Mouse (Mus musculus): ENCODE data around the gene Dnaja4. TPM values are rescaled to one million over a fixed set of nuclear protein-coding genes. Genes with fewer than 3 reads are reported as not detected.
A peak's percentile ranks its signal among the peaks of the same experiment; 100 is the strongest.

The Dnaja4 gene
- 3.1 TPM in 2 replicates for polyA plus RNA-seq (2016; fragmentation: Nextera tagmentation; extraction: Ambion mirVana)

GRCm38 (mm10) chr9:54698318-54699086 lies at the start of gene Dnaja4:
Gene Dnaja4 (plus strand): TSS chr9:54698873.
- H3K4me1 ChIP-seq, result peaks cover 26% of the 10 kb centered on the region
- H3K4me3 ChIP-seq, result peak within 1 kb of the TSS; percentile 73
- DNase-seq (ENCODE audit: extremely low spot score, low spot score), result no peak
- H3K36me3 ChIP-seq (replicated peaks), result no peaks in the 10 kb centered on the region
- H3K27me3 ChIP-seq (ENCODE audit: poor library complexity, severe bottlenecking), result peaks cover 68% of the 10 kb centered on the region
- peak within 1 kb of the TSS; percentile 83 for H3K27ac ChIP-seq
- 68% methylated on average over 17 of the region's 17 CpGs for WGBS
- no peaks in the 10 kb centered on the region for H3K9me3 ChIP-seq

GRCm38 (mm10) chr9:54649360-54649759 lies 49.3 kb upstream of the Dnaja4 start:
- Histone ChIP-seq H3K36me3 (replicated peaks) (no peaks in the 10 kb centered on the region), H3K4me1 (no peaks in the 10 kb centered on the region), H3K27ac (no peak overlapping the region), H3K4me3 (no peak overlapping the region), H3K9me3 (no peaks in the 10 kb centered on the region), H3K27me3 (ENCODE audit: poor library complexity, severe bottlenecking) (no peaks in the 10 kb centered on the region)
- 84% methylated on average over 1 of the region's 1 CpGs for WGBS
- DNase-seq (ENCODE audit: extremely low spot score, low spot score), result no peak

DNA sequence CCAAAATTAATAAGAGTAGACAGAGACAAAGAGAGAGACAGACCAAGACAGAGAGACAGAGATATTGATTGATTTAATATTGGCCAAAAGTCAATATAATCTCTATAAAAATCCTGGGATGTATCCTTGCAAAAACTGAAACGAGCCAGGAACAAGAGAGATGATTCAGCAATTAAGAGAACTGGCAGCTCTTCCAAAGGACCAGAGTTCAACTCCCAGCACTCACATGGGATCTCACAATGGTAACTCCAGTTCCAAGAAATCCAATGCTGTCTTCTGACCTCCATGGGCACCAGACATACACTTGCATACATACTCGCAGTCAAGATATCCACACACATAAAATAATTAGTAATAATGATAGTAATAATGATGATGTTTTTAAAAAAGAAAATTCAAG lies 45.9 kb upstream of the Dnaja4 start:
- no peaks in the 10 kb centered on the region for H3K27me3 ChIP-seq (ENCODE audit: poor library complexity, severe bottlenecking)
- no peaks in the 10 kb centered on the region for H3K9me3 ChIP-seq
- DNase-seq (ENCODE audit: extremely low spot score, low spot score), result no peak
- no peaks in the 10 kb centered on the region for H3K36me3 ChIP-seq (replicated peaks)
- 84% methylated on average over 2 of the region's 2 CpGs for WGBS
- no peak overlapping the region for H3K4me3 ChIP-seq
- H3K4me1 ChIP-seq, result no peaks in the 10 kb centered on the region
- no peak overlapping the region for H3K27ac ChIP-seq

GRCm38 (mm10) chr9:54655846-54656245 lies 42.8 kb upstream of the Dnaja4 start:
- Histone ChIP-seq H3K36me3 (replicated peaks) (no peaks in the 10 kb centered on the region), H3K9me3 (no peaks in the 10 kb centered on the region), H3K4me3 (no peak overlapping the region), H3K4me1 (no peaks in the 10 kb centered on the region), H3K27me3 (ENCODE audit: poor library complexity, severe bottlenecking) (no peaks in the 10 kb centered on the region), H3K27ac (no peak overlapping the region)
- no peak for DNase-seq (ENCODE audit: extremely low spot score, low spot score)
- 82% methylated on average over 2 of the region's 2 CpGs for WGBS

- Histone ChIP-seq H3K4me1 (peaks cover 5% of the 10 kb centered on the region), H3K9me3 (no peaks in the 10 kb centered on the region), H3K4me3 (no peak overlapping the region), H3K27me3 (ENCODE audit: poor library complexity, severe bottlenecking) (no peaks in the 10 kb centered on the region), H3K36me3 (replicated peaks) (no peaks in the 10 kb centered on the region), H3K27ac (no peak overlapping the region)
- WGBS, result 93% methylated on average over 6 of the region's 6 CpGs
- DNase-seq (ENCODE audit: extremely low spot score, low spot score), result no peak
Measured at GRCm38 (mm10) chr9:54656402-54656801, 42.3 kb upstream of the Dnaja4 start.

- WGBS, result 87% methylated on average over 6 of the region's 6 CpGs
- no peak overlapping the region for H3K4me3 ChIP-seq
- no peaks in the 10 kb centered on the region for H3K27me3 ChIP-seq (ENCODE audit: poor library complexity, severe bottlenecking)
- H3K36me3 ChIP-seq (replicated peaks), result no peaks in the 10 kb centered on the region
- no peak for DNase-seq (ENCODE audit: extremely low spot score, low spot score)
- H3K9me3 ChIP-seq, result no peaks in the 10 kb centered on the region
- no peak overlapping the region for H3K27ac ChIP-seq
- H3K4me1 ChIP-seq, result peaks cover 16% of the 10 kb centered on the region
Measured at GRCm38 (mm10) chr9:54658773-54659172, 39.9 kb upstream of the Dnaja4 start.

- no peaks in the 10 kb centered on the region for H3K36me3 ChIP-seq (replicated peaks)
- H3K4me3 ChIP-seq, result peak within 1 kb of the TSS; percentile 39
- 14% methylated on average over 10 of the region's 10 CpGs for WGBS
- peaks cover 16% of the 10 kb centered on the region for H3K4me1 ChIP-seq
- no peaks in the 10 kb centered on the region for H3K27me3 ChIP-seq (ENCODE audit: poor library complexity, severe bottlenecking)
- peak within 1 kb of the TSS; percentile 83 for H3K27ac ChIP-seq
- DNase-seq (ENCODE audit: extremely low spot score, low spot score), result peak; percentile 33
- no peaks in the 10 kb centered on the region; the same call in 1 of the 2 replicates for H3K9me3 ChIP-seq
Measured at GRCm38 (mm10) chr9:54661605-54662377, 36.9 kb upstream of the Dnaja4 start, which contains the start of gene Acsbg1. Gene Acsbg1 (minus strand): TSS chr9:54661870.

- WGBS, result 88% methylated on average over 9 of the region's 9 CpGs
- Histone ChIP-seq H3K36me3 (replicated peaks) (no peaks in the 10 kb centered on the region), H3K9me3 (no peaks in the 10 kb centered on the region; the same call in 1 of the 2 replicates), H3K27me3 (ENCODE audit: poor library complexity, severe bottlenecking) (no peaks in the 10 kb centered on the region), H3K4me3 (no peak overlapping the region), H3K4me1 (peaks cover 16% of the 10 kb centered on the region), H3K27ac (no peak overlapping the region)
- DNase-seq (ENCODE audit: extremely low spot score, low spot score), result no peak
Measured at GRCm38 (mm10) chr9:54664358-54664757, 34.3 kb upstream of the Dnaja4 start.

GRCm38 (mm10) chr9:54666116-54666515 lies 32.6 kb upstream of the Dnaja4 start:
- Histone ChIP-seq H3K27me3 (ENCODE audit: poor library complexity, severe bottlenecking) (no peaks in the 10 kb centered on the region), H3K4me3 (no peak overlapping the region), H3K9me3 (no peaks in the 10 kb centered on the region; the same call in 1 of the 2 replicates), H3K36me3 (replicated peaks) (no peaks in the 10 kb centered on the region), H3K4me1 (peaks cover 14% of the 10 kb centered on the region), H3K27ac (no peak overlapping the region)
- DNase-seq (ENCODE audit: extremely low spot score, low spot score), result no peak
- WGBS, result 92% methylated on average over 3 of the region's 3 CpGs

DNA sequence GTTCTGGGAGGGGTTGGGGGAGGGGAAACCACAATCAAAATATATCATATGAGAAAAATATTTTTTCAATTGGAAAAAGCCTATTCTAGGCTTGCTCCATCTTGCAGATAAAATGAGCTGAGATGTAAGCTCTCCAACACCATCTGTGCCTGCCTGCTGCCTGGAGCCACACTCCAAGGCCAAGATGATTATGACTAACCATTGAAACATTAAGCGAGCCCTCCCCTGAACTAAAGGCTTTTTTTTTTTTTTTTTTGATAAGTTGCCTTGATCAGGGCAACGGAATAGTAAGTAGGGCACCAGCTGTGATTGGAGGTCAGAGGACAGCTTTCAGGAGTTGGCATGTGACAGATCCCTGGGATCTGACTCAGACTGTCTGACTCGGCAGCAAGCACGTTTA lies 30.2 kb upstream of the Dnaja4 start:
- Histone ChIP-seq H3K27me3 (ENCODE audit: poor library complexity, severe bottlenecking) (no peaks in the 10 kb centered on the region), H3K4me3 (no peak overlapping the region), H3K4me1 (no peaks in the 10 kb centered on the region), H3K9me3 (no peaks in the 10 kb centered on the region; the same call in 1 of the 2 replicates), H3K36me3 (replicated peaks) (no peaks in the 10 kb centered on the region), H3K27ac (no peak overlapping the region)
- no peak for DNase-seq (ENCODE audit: extremely low spot score, low spot score)
- WGBS, result 71% methylated on average over 4 of the region's 4 CpGs

DNA sequence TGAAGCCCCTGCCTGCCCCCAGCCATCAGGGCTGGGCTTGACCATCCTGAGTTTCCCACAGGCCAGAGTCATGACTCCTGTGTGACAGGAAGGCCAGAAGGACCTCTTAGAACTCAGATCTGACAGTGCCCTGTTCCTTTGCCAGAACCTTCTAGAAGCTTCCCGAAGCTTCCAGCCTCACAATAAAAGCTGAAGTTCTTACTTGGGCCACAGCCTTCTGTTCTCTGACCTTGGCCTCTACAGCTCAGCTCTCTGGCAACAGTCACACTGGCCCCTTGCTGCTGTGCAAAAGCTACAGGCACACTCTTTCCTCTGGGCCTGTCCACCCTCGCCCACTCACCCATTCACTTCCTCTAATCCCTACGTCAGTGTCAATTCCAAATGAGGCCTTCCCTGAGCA lies 26.7 kb upstream of the Dnaja4 start:
- no peaks in the 10 kb centered on the region for H3K27me3 ChIP-seq (ENCODE audit: poor library complexity, severe bottlenecking)
- H3K9me3 ChIP-seq, result no peaks in the 10 kb centered on the region
- peaks cover 9% of the 10 kb centered on the region; the same call in 1 of the 2 replicates for H3K4me1 ChIP-seq
- H3K4me3 ChIP-seq, result no peak overlapping the region
- no peaks in the 10 kb centered on the region for H3K36me3 ChIP-seq (replicated peaks)
- H3K27ac ChIP-seq, result no peak overlapping the region
- 79% methylated on average over 3 of the region's 3 CpGs for WGBS
- DNase-seq (ENCODE audit: extremely low spot score, low spot score), result no peak

DNA sequence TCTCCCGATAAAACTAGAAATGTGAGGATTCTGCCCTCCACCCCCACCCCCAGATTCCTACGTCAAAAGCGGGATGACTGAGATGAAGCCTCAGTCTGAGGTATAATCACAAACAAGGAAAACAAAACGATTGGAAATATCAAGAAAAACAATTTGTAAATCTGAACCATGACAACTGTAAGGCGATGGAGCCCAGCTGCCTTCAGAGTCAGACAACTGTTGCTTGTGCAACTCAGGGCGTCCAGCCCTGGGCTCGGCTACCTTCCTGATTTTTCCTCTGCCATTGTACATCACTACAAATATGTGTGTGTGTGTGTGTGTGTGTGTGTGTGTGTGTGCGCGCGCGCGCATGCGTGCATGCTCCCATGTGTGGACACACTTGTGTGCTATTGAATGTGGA lies 24.8 kb upstream of the Dnaja4 start:
- Histone ChIP-seq H3K27me3 (ENCODE audit: poor library complexity, severe bottlenecking) (peaks cover 9% of the 10 kb centered on the region; the same call in 1 of the 2 replicates), H3K4me1 (peaks cover 9% of the 10 kb centered on the region; the same call in 1 of the 2 replicates), H3K36me3 (replicated peaks) (no peaks in the 10 kb centered on the region), H3K9me3 (no peaks in the 10 kb centered on the region), H3K27ac (no peak overlapping the region), H3K4me3 (no peak overlapping the region)
- DNase-seq (ENCODE audit: extremely low spot score, low spot score), result no peak
- WGBS, result 90% methylated on average over 13 of the region's 13 CpGs

DNA sequence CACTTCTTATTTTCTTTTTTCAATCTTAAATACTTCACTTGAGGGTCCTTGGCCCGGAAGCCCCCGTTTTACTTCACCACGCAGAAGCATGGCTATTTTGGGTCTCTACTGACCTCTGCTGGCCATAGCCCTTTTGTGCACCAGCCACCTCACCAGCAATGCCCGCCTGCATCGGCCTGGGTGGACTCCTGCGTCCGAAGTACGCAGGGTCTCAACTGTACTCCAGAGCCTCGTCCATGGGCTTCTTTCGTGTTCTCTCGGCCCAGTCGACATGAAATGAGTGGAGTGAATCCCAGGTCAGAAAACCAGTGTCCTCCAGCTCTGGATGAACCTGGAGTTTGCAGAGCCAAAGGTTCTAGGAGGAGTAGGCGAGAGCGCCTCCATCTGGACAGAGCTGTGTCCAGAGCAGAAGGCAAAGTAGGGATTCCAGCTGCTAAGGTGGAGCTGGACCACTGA lies 22.1 kb upstream of the Dnaja4 start:
- peak overlapping the region; percentile 82 for H3K27ac ChIP-seq

More for the DNA sequence above, 22.1 kb upstream of the Dnaja4 start:
- DNase-seq (ENCODE audit: extremely low spot score, low spot score), result peak; percentile 85
- Histone ChIP-seq H3K36me3 (replicated peaks) (no peaks in the 10 kb centered on the region), H3K27me3 (ENCODE audit: poor library complexity, severe bottlenecking) (peaks cover 15% of the 10 kb centered on the region; the same call in 1 of the 2 replicates), H3K4me1 (peaks cover 9% of the 10 kb centered on the region; the same call in 1 of the 2 replicates), H3K4me3 (peak overlapping the region; percentile 52), H3K9me3 (no peaks in the 10 kb centered on the region)
- WGBS, result 2% methylated on average over 14 of the region's 14 CpGs
